ENCODE assay signal across 17 mouse cellular contexts in genomic region chr9:46184542-46184941, GRCm38 (mm10). TPM values are rescaled to one million over a fixed set of nuclear protein-coding genes. Genes with fewer than 3 reads are reported as not detected.
DNase-seq lines count a peak whose midpoint lies in the region; ATAC-seq and TF ChIP-seq lines count a peak whose summit lies in the region.
"Had no signal": no experiment of that assay in that cellular context is flagged by ENCODE, and none has a peak within 500 bp of the region (broad histone marks: within the 10 kb centered on the region; RNA-seq: fewer than 3 reads in every experiment).

No protein-coding gene starts in this region.

- no peak overlapping the region for H3K9ac ChIP-seq in heart, embryonic 12.5 days
- no peak overlapping the region for H3K9ac ChIP-seq in liver, postnatal 0 days (replicated peaks)
- H3K9ac ChIP-seq in liver, embryonic 12.5 days: no peak overlapping the region
- H3K9ac ChIP-seq in heart, postnatal 0 days (replicated peaks; ENCODE audit: low read depth, low read length): no peak overlapping the region
- H3K9ac ChIP-seq: embryonic facial prominence, embryonic 15.5 days; forebrain, postnatal 0 days; liver, embryonic 13.5 days; neural tube, embryonic 15.5 days had no signal

- no peaks in the 10 kb centered on the region for H3K27me3 ChIP-seq in heart, embryonic 12.5 days (replicated peaks)
- no peaks in the 10 kb centered on the region for H3K27me3 ChIP-seq in liver, postnatal 0 days (ENCODE audit: insufficient read depth, low read length)
- H3K27me3 ChIP-seq in liver, embryonic 12.5 days (replicated peaks): no peaks in the 10 kb centered on the region
- H3K27me3 ChIP-seq in heart, postnatal 0 days (ENCODE audit: control insufficient read depth, insufficient read depth, low read length): no peaks in the 10 kb centered on the region
- H3K27me3 ChIP-seq: embryonic facial prominence, embryonic 15.5 days; liver, embryonic 13.5 days; neural tube, embryonic 15.5 days had no signal

- TF ChIP-seq CTCF in liver, postnatal 0 days (IDR thresholded peaks at IDR 0.05; ENCODE audit: low read depth): no peak
- TF ChIP-seq CTCF in heart, postnatal 0 days (IDR thresholded peaks at IDR 0.05; ENCODE audit: low read depth): no peak

- H3K9me3 ChIP-seq in heart, embryonic 12.5 days (replicated peaks): no peaks in the 10 kb centered on the region
- H3K9me3 ChIP-seq in liver, postnatal 0 days (ENCODE audit: low read length): no peaks in the 10 kb centered on the region
- no peaks in the 10 kb centered on the region for H3K9me3 ChIP-seq in liver, embryonic 12.5 days (replicated peaks)
- H3K9me3 ChIP-seq in heart, postnatal 0 days (replicated peaks; ENCODE audit: control insufficient read depth, low read length): no peaks in the 10 kb centered on the region
- H3K9me3 ChIP-seq: embryonic facial prominence, embryonic 15.5 days; liver, embryonic 13.5 days; neural tube, embryonic 15.5 days had no signal

- no peak overlapping the region for H3K4me3 ChIP-seq in heart, embryonic 12.5 days
- no peak overlapping the region for H3K4me3 ChIP-seq in liver, postnatal 0 days (ENCODE audit: low read depth, low read length)
- H3K4me3 ChIP-seq in liver, embryonic 12.5 days: no peak overlapping the region
- H3K4me3 ChIP-seq in heart, postnatal 0 days (ENCODE audit: low read depth, low read length): no peak overlapping the region
- H3K4me3 ChIP-seq: embryonic facial prominence, embryonic 15.5 days; liver, embryonic 13.5 days; neural tube, embryonic 15.5 days had no signal

- ATAC-seq in heart, embryonic 12.5 days (ENCODE audit: insufficient number of reproducible peaks, low FRiP score): peak; percentile 66
- ATAC-seq in liver, postnatal 0 days: peak; percentile 33; the same call in 1 of the 2 replicates
- ATAC-seq in liver, embryonic 12.5 days: no peak
- ATAC-seq in heart, postnatal 0 days (ENCODE audit: insufficient read depth, low read depth): peak; percentile 76
- ATAC-seq: forebrain, postnatal 0 days; midbrain, embryonic 16.5 days had no signal

- WGBS in heart, embryonic 12.5 days: 65% methylated on average over 5 of the region's 5 CpGs
- WGBS in liver, postnatal 0 days (ENCODE audit: insufficient replicate concordance): 63% methylated on average over 5 of the region's 5 CpGs
- 64% methylated on average over 5 of the region's 5 CpGs for WGBS in liver, embryonic 12.5 days (ENCODE audit: insufficient replicate concordance)
- 53% methylated on average over 5 of the region's 5 CpGs for WGBS in heart, postnatal 0 days

- no peak for TF ChIP-seq EP300 in liver, postnatal 0 days (IDR thresholded peaks at IDR 0.05; ENCODE audit: low read depth)
- TF ChIP-seq EP300 in heart, postnatal 0 days (IDR thresholded peaks at IDR 0.05; ENCODE audit: low read depth): no peak

- H3K4me2 ChIP-seq in heart, embryonic 12.5 days: no peak overlapping the region
- no peak overlapping the region for H3K4me2 ChIP-seq in liver, postnatal 0 days (ENCODE audit: low read depth, low read length)
- H3K4me2 ChIP-seq in liver, embryonic 12.5 days: no peak overlapping the region
- no peak overlapping the region for H3K4me2 ChIP-seq in heart, postnatal 0 days (ENCODE audit: low read depth, low read length)
- H3K4me2 ChIP-seq: embryonic facial prominence, embryonic 15.5 days; liver, embryonic 13.5 days; neural tube, embryonic 15.5 days had no signal

- peak overlapping the region; percentile 31 for H3K27ac ChIP-seq in heart, embryonic 12.5 days (ENCODE audit: poor library complexity, severe bottlenecking)
- H3K27ac ChIP-seq in liver, postnatal 0 days (ENCODE audit: low read depth): peak overlapping the region; percentile 34; the same call in 1 of the 2 replicates
- H3K27ac ChIP-seq in liver, embryonic 12.5 days: no peak overlapping the region
- peak overlapping the region; percentile 76 for H3K27ac ChIP-seq in heart, postnatal 0 days (ENCODE audit: low read depth)
- H3K27ac ChIP-seq: liver, embryonic 13.5 days; neural tube, embryonic 15.5 days had no signal

- no peak for DNase-seq in heart, postnatal 4 days
- no peak for DNase-seq in liver, postnatal 0 days
- DNase-seq in heart, postnatal 0 days (ENCODE audit: low spot score): peak; percentile 73
- DNase-seq in lung, postnatal 10 days: peak; percentile 41
- DNase-seq in cerebellum, postnatal 4 days (ENCODE audit: low spot score in 2 of 2): no peak
- no peak for DNase-seq in spleen, postnatal 4 days (ENCODE audit: low spot score in 2 of 2)
- DNase-seq: forebrain, postnatal 0 days; layer of hippocampus, postnatal 36 days; liver, embryonic 13.5 days had no signal

- H3K36me3 ChIP-seq in heart, embryonic 12.5 days: 0 out of 2 replicates have a peak, but pooled peaks cover 7% of the 10 kb centered on the region
- peaks cover 13% of the 10 kb centered on the region; the same call in 1 of the 2 replicates for H3K36me3 ChIP-seq in liver, postnatal 0 days (replicated peaks; ENCODE audit: insufficient read depth, low read length)
- peaks cover 11% of the 10 kb centered on the region; the same call in 1 of the 2 replicates for H3K36me3 ChIP-seq in liver, embryonic 12.5 days
- peaks cover 6% of the 10 kb centered on the region; the same call in 1 of the 2 replicates for H3K36me3 ChIP-seq in heart, postnatal 0 days (replicated peaks; ENCODE audit: control insufficient read depth, insufficient read depth, low read length)
- H3K36me3 ChIP-seq: liver, embryonic 13.5 days; neural tube, embryonic 15.5 days had no signal

- peaks cover 11% of the 10 kb centered on the region for H3K4me1 ChIP-seq in heart, embryonic 12.5 days (replicated peaks)
- no peaks in the 10 kb centered on the region for H3K4me1 ChIP-seq in liver, postnatal 0 days (ENCODE audit: insufficient read depth)
- H3K4me1 ChIP-seq in liver, embryonic 12.5 days: 0 out of 2 replicates have a peak, but pooled peaks cover 3% of the 10 kb centered on the region
- H3K4me1 ChIP-seq in heart, postnatal 0 days (ENCODE audit: control insufficient read depth, insufficient read depth): peaks cover 6% of the 10 kb centered on the region; the same call in 1 of the 2 replicates
- H3K4me1 ChIP-seq: liver, embryonic 13.5 days had no signal

RNA-seq across cellular contexts. Expression of gene Apoa1, which starts 43.8 kb away (rescaled TPM):
- polyA plus RNA-seq in heart, embryonic 12.5 days (2016; fragmentation: Nextera tagmentation; extraction: Ambion mirVana): 8.2 and 24.9 TPM in 2 replicates
- total RNA-seq in heart, postnatal 4 days (2021): under 1 TPM; 0.45 to 0.61 TPM
- polyA plus RNA-seq in liver, postnatal 0 days (2015; fragmentation: Nextera tagmentation; extraction: Ambion mirVana): 27,203 and 27,647 TPM in 2 replicates
- polyA plus RNA-seq in liver, embryonic 12.5 days (2016; fragmentation: Nextera tagmentation; extraction: Ambion mirVana): 1,440 and 1,454 TPM in 2 replicates
- 0.62 TPM in 1 of 2 replicates, not detected in the other for total RNA-seq in heart, postnatal 0 days (2014; rRNA removed; ENCODE audit: low replicate concordance)
- 1.0 and 1.8 TPM in 2 replicates for polyA plus RNA-seq in heart, postnatal 0 days (2015; fragmentation: Nextera tagmentation; extraction: Ambion mirVana)
- total RNA-seq: layer of hippocampus, postnatal 36 days had no signal

RNA-seq across cellular contexts. Expression of gene Apoc3, which starts 50.9 kb away (rescaled TPM):
- polyA plus RNA-seq in heart, embryonic 12.5 days (2016; fragmentation: Nextera tagmentation; extraction: Ambion mirVana): not detected in 2 replicates
- total RNA-seq in heart, postnatal 4 days (2021): not detected
- polyA plus RNA-seq in liver, postnatal 0 days (2015; fragmentation: Nextera tagmentation; extraction: Ambion mirVana): 453 and 541 TPM in 2 replicates
- 2.1 and 2.4 TPM in 2 replicates for polyA plus RNA-seq in liver, embryonic 12.5 days (2016; fragmentation: Nextera tagmentation; extraction: Ambion mirVana)
- not detected in 2 replicates for total RNA-seq in heart, postnatal 0 days (2014; rRNA removed; ENCODE audit: low replicate concordance)
- polyA plus RNA-seq in heart, postnatal 0 days (2015; fragmentation: Nextera tagmentation; extraction: Ambion mirVana): not detected in 2 replicates
- total RNA-seq: forebrain, postnatal 0 days had no signal
- polyA plus RNA-seq: brain, embryonic 14.5 days; embryonic facial prominence, embryonic 15.5 days; midbrain, embryonic 16.5 days; neural tube, embryonic 15.5 days; testis, adult 2 months had no signal

RNA-seq across cellular contexts. Expression of gene Apoa4, which starts 56.0 kb away (rescaled TPM):
- 0.74 and 1.3 TPM in 2 replicates for polyA plus RNA-seq in heart, embryonic 12.5 days (2016; fragmentation: Nextera tagmentation; extraction: Ambion mirVana)
- not detected for total RNA-seq in heart, postnatal 4 days (2021)
- polyA plus RNA-seq in liver, postnatal 0 days (2015; fragmentation: Nextera tagmentation; extraction: Ambion mirVana): 256 and 423 TPM in 2 replicates
- polyA plus RNA-seq in liver, embryonic 12.5 days (2016; fragmentation: Nextera tagmentation; extraction: Ambion mirVana): not detected in 2 replicates
- 0.89 and 6.6 TPM in 2 replicates for total RNA-seq in heart, postnatal 0 days (2014; rRNA removed; ENCODE audit: low replicate concordance)
- polyA plus RNA-seq in heart, postnatal 0 days (2015; fragmentation: Nextera tagmentation; extraction: Ambion mirVana): not detected in 2 replicates
- total RNA-seq: forebrain, postnatal 0 days; layer of hippocampus, postnatal 36 days had no signal
- polyA plus RNA-seq: forebrain, postnatal 0 days; gonadal fat pad, adult 2 months; midbrain, embryonic 16.5 days; neural tube, embryonic 15.5 days had no signal

Comparison
In these comparisons a context has a peak if more than half of its experiments do, and no peak if none do; other contexts are left out.
1. DNase-seq: peak in heart, postnatal 0 days (single experiment) and lung, postnatal 10 days (single experiment); none in heart, postnatal 4 days (single experiment), liver, postnatal 0 days (single experiment), cerebellum, postnatal 4 days (0 of 2) and spleen, postnatal 4 days (0 of 2).
2. RNA of gene Apoc3, which starts 50.9 kb away (polyA plus RNA-seq): 453 to 541 TPM in liver, postnatal 0 days; 2.1 to 2.4 TPM in liver, embryonic 12.5 days, not detected in heart, embryonic 12.5 days and not detected in heart, postnatal 0 days; every median in the first group is over 100 times any median in the second.
3. RNA of gene Apoa4, which starts 56.0 kb away (polyA plus RNA-seq): 256 to 423 TPM in liver, postnatal 0 days; 0.74 to 1.3 TPM in heart, embryonic 12.5 days, not detected in heart, postnatal 0 days and not detected in liver, embryonic 12.5 days; every median in the first group is over 100 times any median in the second.
4. RNA of gene Apoa1, which starts 43.8 kb away (polyA plus RNA-seq): 27,203 to 27,647 TPM in liver, postnatal 0 days and 1,440 to 1,454 TPM in liver, embryonic 12.5 days; 8.2 to 24.9 TPM in heart, embryonic 12.5 days and 1.0 to 1.8 TPM in heart, postnatal 0 days; every median in the first group is over 10 times any median in the second.